Mouse (Mus musculus) cortical plate, adult 2 months (tissue): ENCODE data around the gene Baz1b.

ENCODE experiments used
- CTCF ChIP-seq: fragments of 200-500 bp; IDR thresholded peaks from 2 replicates; pipeline ENCODE4 v1.5.1; 2011; ENCODE audit warnings: mild to moderate bottlenecking, control low read depth, low read length; ENCODE audit not compliant: insufficient read depth; ENCODE audit errors: extremely low read depth
- POLR2A ChIP-seq: fragments of 200-500 bp; IDR thresholded peaks from 2 replicates; pipeline ENCODE4 v1.6.1; 2011; ENCODE audit warnings: mild to moderate bottlenecking, low read length, control low read depth; ENCODE audit not compliant: insufficient read depth; ENCODE audit errors: extremely low read depth

DNA sequence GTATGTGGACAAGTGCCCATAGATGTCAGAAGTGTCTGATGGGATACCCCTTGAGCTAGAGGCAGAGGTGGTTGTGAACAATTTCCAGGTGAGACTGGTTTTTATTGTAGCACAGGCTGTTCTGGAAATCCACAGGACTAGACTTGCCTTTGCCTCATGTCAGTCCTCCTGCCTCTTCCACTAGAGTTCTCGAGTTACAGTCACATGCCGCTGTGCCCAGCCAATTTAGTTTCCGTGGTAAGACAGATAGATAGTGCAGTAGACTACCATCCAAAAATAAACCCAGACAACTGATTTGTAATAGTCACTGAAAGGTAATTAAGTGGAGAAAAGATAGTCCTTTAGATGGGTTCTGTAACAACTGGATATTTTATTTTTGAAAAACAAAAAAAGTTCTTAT is 15.7 kb downstream of the Baz1b start:
- TF ChIP-seq CTCF (no peak), POLR2A (no peak)
